Mouse (Mus musculus): ENCODE results near the gene Fh1.

DNA sequence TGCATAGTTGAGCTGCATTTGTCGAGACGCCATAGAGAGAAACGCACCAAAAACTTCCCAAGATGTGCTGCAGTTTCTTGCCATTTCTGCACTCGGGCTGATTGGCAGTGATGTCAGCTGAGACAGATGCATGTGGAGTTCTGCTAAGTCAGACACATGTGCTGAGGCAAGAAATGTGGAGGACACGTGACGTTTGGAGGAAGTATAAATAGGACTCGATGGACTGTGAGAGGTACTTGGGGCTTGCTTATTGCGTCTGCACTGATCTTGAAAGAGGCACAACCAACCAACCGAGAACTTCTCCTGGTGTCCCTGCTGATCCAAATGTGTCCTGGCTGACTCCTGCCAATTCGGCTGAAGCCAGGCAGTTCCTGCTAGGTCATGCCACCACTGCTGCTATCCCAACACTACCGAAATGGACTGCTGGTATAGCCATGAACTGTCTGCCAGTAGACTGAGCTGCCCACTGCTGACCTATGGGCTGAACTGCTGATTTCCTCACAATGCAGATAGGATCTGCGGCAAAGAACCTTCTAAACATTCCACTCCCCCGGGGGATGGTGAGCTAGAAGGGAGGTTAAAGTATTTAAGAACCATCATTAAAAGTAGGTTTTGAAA is 5.5 kb downstream of the Fh1 start, which contains the start of gene Kmo:
- TF ChIP-seq CTCF (IDR thresholded peaks at IDR 0.05; ENCODE audit: control insufficient read depth, insufficient read depth, insufficient replicate concordance, low read depth, low read length) (no peak), POLR2A (IDR thresholded peaks at IDR 0.05; ENCODE audit: control insufficient read depth, low read depth, low read length) (no peak)
